Mouse (Mus musculus): ENCODE measurements around the gene Elof1.

DNA sequence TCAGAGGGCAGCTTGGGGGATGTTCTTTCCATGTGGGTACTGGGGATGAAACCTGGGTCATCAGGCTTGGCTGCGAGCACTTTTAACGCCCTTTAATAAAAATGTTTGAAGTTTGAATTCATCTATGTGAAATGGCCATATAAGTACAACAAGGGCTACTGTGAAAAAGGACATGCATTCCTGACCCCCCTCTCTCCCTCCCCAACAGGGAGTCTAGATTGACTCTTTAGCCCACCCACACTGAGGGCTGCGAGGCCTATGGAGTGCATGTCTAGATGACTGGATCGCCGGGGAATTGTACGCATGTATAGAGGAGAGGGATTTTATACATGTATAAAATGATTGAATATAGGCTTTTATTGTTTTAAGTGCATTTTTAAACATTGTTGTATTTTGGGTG lies 31.0 kb downstream of the Elof1 start:
- no peak for TF ChIP-seq POLR2A (IDR thresholded peaks at IDR 0.05; ENCODE audit: borderline replicate concordance, insufficient read depth, low read length)
- TF ChIP-seq CTCF (IDR thresholded peaks at IDR 0.05; ENCODE audit: borderline replicate concordance, insufficient read depth, low read depth, low read length): no peak

All from cerebellum, adult 2 months (tissue).